Mouse (Mus musculus) CH12.LX (cell line): ENCODE measurements around the gene Rps11. TPM values are rescaled to one million over a fixed set of nuclear protein-coding genes. Genes with fewer than 3 reads are reported as not detected.
A peak's percentile ranks its signal among the peaks of the same experiment; 100 is the strongest.

Experiments
- DNase-seq: peaks from one replicate; pipeline ENCODE4 v3.0.0-alpha.2; 2013; ENCODE audit errors: extremely low read depth
- H3K27ac ChIP-seq: 2 replicates; pipeline ENCODE4 v1.5.1; 2012; ENCODE audit warnings: low read depth, mild to moderate bottlenecking, control low read depth, moderate library complexity; ENCODE audit not compliant: insufficient read depth
- H3K27me3 ChIP-seq: replicated peaks from 2 replicates; pipeline ENCODE3; 2012; ENCODE audit warnings: inconsistent platforms
- H3K36me3 ChIP-seq, 2 experiments: replicated peaks in 1 of 2; 2 replicates each; pipeline versions ENCODE3 to v1.6.1; 2012; ENCODE audit warnings: inconsistent platforms in 1 of 2, low read length in 1 of 2, mild to moderate bottlenecking in 1 of 2, mixed read lengths in 1 of 2, moderate library complexity in 1 of 2; ENCODE audit not compliant: control insufficient read depth in 1 of 2, insufficient read depth in 1 of 2
- H3K4me1 ChIP-seq, 2 experiments: 2 replicates each; pipeline ENCODE4 v1.6.1; 2012; ENCODE audit warnings: inconsistent platforms in 1 of 2, moderate library complexity in 1 of 2; ENCODE audit not compliant: insufficient read depth in 2 of 2, control insufficient read depth in 1 of 2
- H3K4me2 ChIP-seq: 2 replicates; pipeline ENCODE4 v1.6.1; 2012; ENCODE audit warnings: low read depth, mild to moderate bottlenecking, control low read depth; ENCODE audit not compliant: poor library complexity, insufficient read depth, severe bottlenecking
- H3K4me3 ChIP-seq, 3 experiments: fragments of 150-350 bp in 1 of 3; sonication (generic) in 1 of 3; replicated peaks in 1 of 3; 2 replicates each; pipeline versions ENCODE3 to v1.5.1; 2011 to 2012; ENCODE audit warnings: low read depth in 2 of 3, low read length in 2 of 3, mild to moderate bottlenecking in 2 of 3, moderate library complexity in 2 of 3, control low read depth in 1 of 3, improper control_type of control experiment in 1 of 3, inconsistent platforms in 1 of 3, mixed read lengths in 1 of 3; ENCODE audit not compliant: poor library complexity in 1 of 3
- H3K79me2 ChIP-seq: replicated peaks from 2 replicates; pipeline ENCODE4 v1.6.1; 2012; ENCODE audit warnings: mild to moderate bottlenecking, moderate library complexity; ENCODE audit not compliant: control insufficient read depth, poor library complexity, insufficient read depth, severe bottlenecking; ENCODE audit errors: extremely low read depth
- H3K9ac ChIP-seq: 2 replicates; pipeline ENCODE4 v1.6.1; 2012; ENCODE audit warnings: low read depth, mild to moderate bottlenecking, control low read depth, moderate library complexity; ENCODE audit not compliant: insufficient read depth
- H3K9me3 ChIP-seq: replicated peaks from 2 replicates; pipeline ENCODE3; 2012; ENCODE audit warnings: low read length, inconsistent platforms, mixed read lengths
- BHLHE40 ChIP-seq: IDR thresholded peaks from 2 replicates; pipeline ENCODE4 v1.6.1; 2011; ENCODE audit warnings: mild to moderate bottlenecking, low read depth, low read length, improper control_type of control experiment
- CHD1 ChIP-seq: IDR thresholded peaks from 2 replicates; pipeline ENCODE4 v1.6.1; 2012; ENCODE audit warnings: low read depth, low read length, improper control_type of control experiment, inconsistent platforms
- CTCF ChIP-seq, 2 experiments: IDR thresholded peaks in 1 of 2; conservative IDR thresholded peaks in 1 of 2; 2 replicates each; pipeline ENCODE4 v1.5.1; 2011 to 2012; ENCODE audit warnings: low read depth in 2 of 2, low read length in 2 of 2, improper control_type of control experiment in 1 of 2, inconsistent platforms in 1 of 2, mild to moderate bottlenecking in 1 of 2, moderate library complexity in 1 of 2
- ETS1 ChIP-seq: conservative IDR thresholded peaks from 2 replicates; pipeline ENCODE4 v1.6.1; 2012; ENCODE audit warnings: low read depth, mild to moderate bottlenecking, inconsistent platforms, low read length, improper control_type of control experiment, moderate library complexity
- HCFC1 ChIP-seq: IDR thresholded peaks from 2 replicates; pipeline ENCODE4 v1.6.1; 2012; ENCODE audit warnings: low read depth, mild to moderate bottlenecking, inconsistent platforms, low read length, improper control_type of control experiment
- KAT2A ChIP-seq: IDR thresholded peaks from 2 replicates; pipeline ENCODE4 v1.6.1; 2012; ENCODE audit warnings: low read length, improper control_type of control experiment, inconsistent platforms; ENCODE audit not compliant: insufficient replicate concordance
- MAFK ChIP-seq: IDR thresholded peaks from 2 replicates; pipeline ENCODE4 v1.6.1; 2011; ENCODE audit warnings: low read length, improper control_type of control experiment; ENCODE audit not compliant: insufficient replicate concordance
- MAX ChIP-seq: IDR thresholded peaks from 2 replicates; pipeline ENCODE4 v1.6.1; 2011; ENCODE audit warnings: low read length, improper control_type of control experiment
- MAZ ChIP-seq: IDR thresholded peaks from 2 replicates; pipeline ENCODE4 v1.6.1; 2012; ENCODE audit warnings: low read depth, mild to moderate bottlenecking, inconsistent platforms, low read length, improper control_type of control experiment, moderate library complexity
- MXI1 ChIP-seq: IDR thresholded peaks from 2 replicates; pipeline ENCODE4 v1.6.1; 2011; ENCODE audit warnings: mild to moderate bottlenecking, low read depth, low read length, improper control_type of control experiment
- MYC ChIP-seq: IDR thresholded peaks from 2 replicates; pipeline ENCODE4 v1.6.1; 2011; ENCODE audit warnings: low read depth, mild to moderate bottlenecking, improper control_type of control experiment, low read length
- NELFE ChIP-seq: IDR thresholded peaks from 2 replicates; pipeline ENCODE4 v1.6.1; 2011; ENCODE audit warnings: low read depth, low read length, improper control_type of control experiment
- PAX5 ChIP-seq: IDR thresholded peaks from 2 replicates; pipeline ENCODE4 v1.6.1; 2012; ENCODE audit warnings: low read length, inconsistent platforms, mixed read lengths
- POLR2A ChIP-seq: IDR thresholded peaks from 2 replicates; pipeline ENCODE4 v1.6.1; 2011; ENCODE audit warnings: low read depth, mild to moderate bottlenecking, improper control_type of control experiment, low read length
- POLR2AphosphoS2 ChIP-seq: IDR thresholded peaks from 2 replicates; pipeline ENCODE4 v1.6.1; 2011; ENCODE audit warnings: low read depth, low read length, improper control_type of control experiment
- RAD21 ChIP-seq: IDR thresholded peaks from 2 replicates; pipeline ENCODE4 v1.6.1; 2011; ENCODE audit warnings: low read depth, mild to moderate bottlenecking, low read length, improper control_type of control experiment, moderate library complexity
- RCOR1 ChIP-seq: conservative IDR thresholded peaks from 2 replicates; pipeline ENCODE4 v1.6.1; 2012; ENCODE audit warnings: low read depth, mild to moderate bottlenecking, inconsistent platforms, low read length, improper control_type of control experiment
- SIN3A ChIP-seq: IDR thresholded peaks from 2 replicates; pipeline ENCODE4 v1.6.1; 2012; ENCODE audit warnings: low read length, improper control_type of control experiment, inconsistent platforms
- TBP ChIP-seq: conservative IDR thresholded peaks from 2 replicates; pipeline ENCODE4 v1.6.1; 2011; ENCODE audit warnings: low read depth, low read length, improper control_type of control experiment
- TCF12 ChIP-seq: IDR thresholded peaks from 2 replicates; pipeline ENCODE4 v1.6.1; 2014; ENCODE audit warnings: low read depth, mild to moderate bottlenecking, inconsistent platforms, low read length, improper control_type of control experiment
- ZC3H11A ChIP-seq: IDR thresholded peaks from 2 replicates; pipeline ENCODE4 v1.6.1; 2012; ENCODE audit warnings: low read depth, mild to moderate bottlenecking, inconsistent platforms, low read length, improper control_type of control experiment
- ZKSCAN1 ChIP-seq: IDR thresholded peaks from 2 replicates; pipeline ENCODE4 v1.6.1; 2012; ENCODE audit warnings: low read depth, inconsistent platforms, low read length, improper control_type of control experiment, borderline replicate concordance
- ZNF384 ChIP-seq: IDR thresholded peaks from 2 replicates; pipeline ENCODE4 v1.6.1; 2012; ENCODE audit warnings: low read depth, low read length, improper control_type of control experiment, inconsistent platforms
- dilution Hi-C: fragments of 300-500 bp; cut with MboI; formaldehyde crosslinking; loops from 2 replicates; pipeline ENCODE4 v1.14.3; 2020; ENCODE audit warnings: low sequenced_read_pairs; ENCODE audit not compliant: extremely low pct_unique_long_range_greater_than_20kb, extremely low pct_ligation_motif_present
- in situ Hi-C: fragments of 300-500 bp; cut with MboI; formaldehyde crosslinking; loops from 3 replicates; pipeline ENCODE4 v1.14.3; 2019; ENCODE audit warnings: low sequenced_read_pairs, low pct_ligation_motif_present, low pct_unique_long_range_greater_than_20kb, mixed read lengths
- polyA plus RNA-seq: library from polyadenylated mRNA; unstranded; fragments of >175 nt; gene quantifications from 2 replicates; pipeline ENCODE4 v1.2.1, GENCODE M21; 2012; ENCODE audit warnings: low read depth; ENCODE audit not compliant: insufficient read length
- total RNA-seq, 2 experiments: library from RNA; depleted of rRNA; stranded (reverse); fragments of 300-350 nt in 1 of 2; fragments of >200 nt in 1 of 2; gene quantifications; 2 replicates each; pipeline ENCODE4 v1.2.3; 2012 to 2014

The Rps11 gene
- total and polyA plus RNA-seq, 3 experiments = 898 to 1,839 (median 1,699) TPM

DNA sequence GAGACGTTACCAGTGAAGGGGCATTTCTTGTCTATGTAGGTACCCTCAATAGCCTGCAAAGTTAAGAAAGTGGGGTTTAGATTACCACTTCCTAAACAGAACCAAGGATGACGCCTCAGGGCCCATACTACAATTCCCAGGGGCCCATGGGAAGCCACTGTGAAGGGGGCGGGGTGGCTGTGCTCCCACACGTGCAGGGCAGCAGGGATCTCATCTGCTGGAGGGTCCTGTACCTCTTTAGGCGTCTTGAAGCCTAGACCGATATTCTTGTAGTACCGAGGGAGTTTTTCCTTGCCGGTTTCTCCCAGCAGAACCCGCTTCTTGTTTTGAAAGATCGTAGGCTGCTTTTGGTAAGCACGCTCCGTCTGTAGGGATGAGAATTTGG, 1.1 kb downstream of the Rps11 start:
- Histone ChIP-seq H3K9ac (peak overlapping the region; percentile 96), H3K4me3 (peak overlapping the region; percentile 73 to 92 (median 84)), H3K27ac (peak overlapping the region; percentile 65; the same call in 1 of the 2 replicates), H3K27me3 (no peaks in the 10 kb centered on the region), H3K36me3 (peaks cover 59 to 79% of the 10 kb centered on the region in 2 experiments), H3K4me1 (peaks cover 10 to 47% of the 10 kb centered on the region in 2 experiments), H3K4me2 (peak overlapping the region; percentile 41), H3K79me2 (peaks cover 40% of the 10 kb centered on the region), H3K9me3 (no peaks in the 10 kb centered on the region)
- dilution Hi-C loops (no loop called here), in situ Hi-C loops (no loop called here)
- TF ChIP-seq CHD1 = 0 out of 2 replicates have a peak, but pooled peaks have one; percentile 7
- TF ChIP-seq BHLHE40 = peak; percentile 81
- no peak for TF ChIP-seq ETS1
- TF ChIP-seq MAX = peak; percentile 29
- peak; percentile 43; the same call in 1 of the 2 replicates for TF ChIP-seq POLR2A
- TF ChIP-seq RAD21 = no peak
- 0 out of 2 replicates have a peak, but pooled peaks have one; percentile 32 for TF ChIP-seq MYC
- no peak for TF ChIP-seq ZNF384
- TF ChIP-seq KAT2A = 0 out of 2 replicates have a peak, but pooled peaks have one; percentile 33
- 0 out of 2 replicates have a peak, but pooled peaks have one; percentile 43 for TF ChIP-seq SIN3A
- TF ChIP-seq HCFC1 = peak; percentile 66
- no peak for TF ChIP-seq MAFK
- no peak for TF ChIP-seq TCF12
- peak; percentile 88 for TF ChIP-seq MXI1
- DNase-seq = peak; percentile 73

DNA sequence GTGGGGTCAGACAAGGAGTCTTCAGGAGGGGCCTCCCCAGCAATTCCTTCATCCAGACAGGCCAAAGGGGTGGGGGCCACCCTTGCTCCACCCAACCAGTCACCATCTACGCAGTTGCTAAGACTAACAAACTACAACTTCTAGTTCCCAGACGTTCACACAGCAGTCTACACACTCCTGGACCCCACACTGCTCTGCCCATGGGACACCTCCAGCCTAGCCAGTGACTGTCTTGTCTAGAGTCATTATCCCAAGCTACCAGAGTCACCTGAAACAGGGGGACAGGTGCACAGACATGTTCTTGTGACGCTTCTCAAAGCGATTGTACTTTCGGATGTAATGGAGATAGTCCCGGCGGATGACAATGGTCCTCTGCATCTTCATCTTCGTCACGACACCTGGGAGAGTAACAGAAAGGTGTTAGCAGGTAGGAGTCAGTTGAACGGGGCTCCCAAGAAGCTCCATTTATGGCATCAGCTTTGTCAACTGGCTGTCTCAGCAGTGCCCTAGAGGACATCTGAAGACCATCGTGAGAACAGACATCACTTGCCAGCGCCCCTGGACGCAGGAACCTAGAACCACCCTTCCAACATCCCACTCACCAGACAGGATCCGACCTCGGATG, 1.6 kb downstream of the Rps11 start:
- H3K4me3 ChIP-seq = peak overlapping the region; percentile 21 to 92 (median 73)
- DNase-seq = no peak
- no peaks in the 10 kb centered on the region for H3K27me3 ChIP-seq
- dilution Hi-C loops (no loop called here), in situ Hi-C loops (no loop called here)
- TF ChIP-seq POLR2AphosphoS2 (no peak), ZC3H11A (no peak), PAX5 (no peak), RCOR1 (no peak), MAZ (no peak), TBP (no peak), POLR2A (no peak), RAD21 (no peak), MAFK (no peak), MAX (no peak), ZKSCAN1 (no peak), TCF12 (no peak), NELFE (no peak), CTCF (conservative IDR thresholded peaks at IDR 0.05 in 1 of 2, IDR thresholded peaks at IDR 0.05 in 1 of 2; ENCODE audit: low read depth in 2 of 2, low read length in 2 of 2) (no peak)
- no peak overlapping the region for H3K27ac ChIP-seq
- H3K36me3 ChIP-seq = peaks cover 59 to 80% of the 10 kb centered on the region in 2 experiments
- peak overlapping the region; percentile 96; the same call in 1 of the 2 replicates for H3K9ac ChIP-seq
- peak overlapping the region; percentile 41 for H3K4me2 ChIP-seq
- peaks cover 10 to 52% of the 10 kb centered on the region in 2 experiments for H3K4me1 ChIP-seq
- H3K79me2 ChIP-seq = peaks cover 35% of the 10 kb centered on the region
- no peaks in the 10 kb centered on the region for H3K9me3 ChIP-seq
